Mouse (Mus musculus) bone marrow, adult 2 months (tissue): ENCODE data around the gene Col5a3. TPM values are rescaled to one million over a fixed set of nuclear protein-coding genes. Genes with fewer than 3 reads are reported as not detected.

Experiments used
- H3K27ac ChIP-seq: fragments of 200-500 bp; 2 replicates; pipeline ENCODE4 v1.5.1; 2012; ENCODE audit warnings: low read depth, mild to moderate bottlenecking, control low read depth, inconsistent platforms, low read length; ENCODE audit not compliant: control insufficient read depth, poor library complexity, insufficient read depth
- H3K4me1 ChIP-seq: fragments of 200-500 bp; 2 replicates; pipeline ENCODE4 v1.6.1; 2011; ENCODE audit warnings: low read length; ENCODE audit not compliant: control insufficient read depth, insufficient read depth
- H3K4me3 ChIP-seq: fragments of 200-500 bp; replicated peaks from 2 replicates; pipeline ENCODE3; 2011; ENCODE audit warnings: mild to moderate bottlenecking, low read depth, low read length, control low read depth; ENCODE audit not compliant: control insufficient read depth
- CTCF ChIP-seq: fragments of 200-500 bp; IDR thresholded peaks from 2 replicates; pipeline ENCODE4 v1.5.1; 2011; ENCODE audit warnings: low read length, control low read depth; ENCODE audit not compliant: control insufficient read depth, insufficient read depth
- POLR2A ChIP-seq: fragments of 200-500 bp; IDR thresholded peaks from 2 replicates; pipeline ENCODE4 v1.6.1; 2011; ENCODE audit warnings: low read depth, mild to moderate bottlenecking, control low read depth, low read length, borderline replicate concordance; ENCODE audit not compliant: control insufficient read depth
- WGBS: fragments of 180-500 bp; shearing (Covaris S2); methylation state at CpG from one replicate; pipeline ENCODE4 v1.1.7; 2018; 5-methylcytosine and 5-hydroxymethylcytosine counted together
- polyA plus RNA-seq: library from polyadenylated mRNA; stranded (reverse); fragments of >200 nt; gene quantifications from 2 replicates; pipeline ENCODE4 v1.2.4, GENCODE M21; 2011; ENCODE audit warnings: low replicate concordance; ENCODE audit not compliant: missing spikeins, insufficient read depth, insufficient read length

Col5a3 gene
- polyA plus RNA-seq, 1 experiment, result 15.3 TPM

DNA sequence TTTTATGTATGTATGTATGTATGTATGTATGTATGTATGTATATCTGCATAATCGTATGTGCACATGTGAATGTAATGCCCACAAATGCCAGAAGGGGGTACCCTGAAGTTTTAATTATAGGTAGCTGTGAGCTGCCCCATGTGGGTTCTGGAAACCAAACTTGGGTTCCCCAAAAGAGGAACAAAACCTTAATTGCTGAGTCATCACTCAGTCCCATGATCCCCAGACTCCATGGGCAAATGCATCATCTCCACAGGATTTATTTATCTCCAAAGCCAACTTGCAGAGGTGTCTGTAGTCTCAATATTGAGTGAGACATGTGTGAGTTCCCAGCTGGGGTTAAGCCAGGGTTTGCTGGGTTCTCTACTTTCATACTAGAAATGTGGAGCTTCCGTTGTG lies 77.6 kb downstream of the Col5a3 start:
- Histone ChIP-seq H3K4me3 (no peak overlapping the region), H3K4me1 (no peaks in the 10 kb centered on the region), H3K27ac (no peak overlapping the region)
- TF ChIP-seq CTCF, result no peak
- no peak for TF ChIP-seq POLR2A
- 87% methylated on average over 2 of the region's 2 CpGs for WGBS

DNA sequence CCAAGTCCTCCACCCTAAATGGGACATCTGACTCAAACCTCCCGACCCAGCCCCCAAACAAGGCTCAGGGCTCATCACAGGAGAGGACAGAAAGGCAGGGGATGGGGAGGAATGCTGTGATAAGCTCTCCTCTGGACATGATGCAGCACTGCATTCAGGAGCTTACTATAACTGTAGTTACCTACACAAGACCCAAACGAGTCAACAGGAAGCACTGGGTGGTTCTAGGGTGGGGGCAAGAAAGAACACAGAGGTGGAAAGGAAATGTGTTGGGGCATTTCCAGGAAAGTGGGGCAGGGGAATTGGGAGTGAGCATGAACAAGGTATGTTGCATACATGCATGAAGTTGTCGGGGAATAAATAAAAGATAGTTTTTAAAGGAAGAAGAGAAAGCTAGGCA lies 80.2 kb downstream of the Col5a3 start:
- no peak overlapping the region for H3K4me3 ChIP-seq
- 51% methylated on average over 3 of the region's 3 CpGs for WGBS
- TF ChIP-seq CTCF (no peak), POLR2A (no peak)

DNA sequence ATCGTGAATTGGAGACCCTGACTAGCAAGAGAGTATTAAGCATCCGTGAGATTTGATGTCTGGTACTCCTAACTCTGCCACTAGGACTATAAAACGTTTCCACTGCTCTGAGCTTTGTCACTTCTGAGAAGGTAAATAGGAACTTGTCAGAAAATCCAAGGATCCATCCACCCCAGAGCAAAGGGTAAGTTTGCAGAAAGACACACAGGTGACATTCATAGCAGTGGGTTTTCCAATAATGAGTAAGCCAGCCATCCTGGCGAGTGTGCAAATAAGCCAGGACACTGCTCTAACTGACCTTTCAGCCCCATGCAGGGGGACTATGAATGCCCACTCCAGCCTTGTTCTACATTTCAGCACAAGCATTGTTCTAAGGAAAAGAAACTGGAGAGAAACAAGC lies 83.1 kb downstream of the Col5a3 start:
- Histone ChIP-seq H3K4me1 (no peaks in the 10 kb centered on the region), H3K27ac (no peak overlapping the region), H3K4me3 (no peak overlapping the region)
- TF ChIP-seq CTCF (no peak), POLR2A (no peak)
- 58% methylated on average over 4 of the region's 4 CpGs for WGBS

More for the DNA sequence above, 80.2 kb downstream of the Col5a3 start:
- H3K4me1 ChIP-seq, result no peaks in the 10 kb centered on the region
- H3K27ac ChIP-seq, result no peak overlapping the region

DNA sequence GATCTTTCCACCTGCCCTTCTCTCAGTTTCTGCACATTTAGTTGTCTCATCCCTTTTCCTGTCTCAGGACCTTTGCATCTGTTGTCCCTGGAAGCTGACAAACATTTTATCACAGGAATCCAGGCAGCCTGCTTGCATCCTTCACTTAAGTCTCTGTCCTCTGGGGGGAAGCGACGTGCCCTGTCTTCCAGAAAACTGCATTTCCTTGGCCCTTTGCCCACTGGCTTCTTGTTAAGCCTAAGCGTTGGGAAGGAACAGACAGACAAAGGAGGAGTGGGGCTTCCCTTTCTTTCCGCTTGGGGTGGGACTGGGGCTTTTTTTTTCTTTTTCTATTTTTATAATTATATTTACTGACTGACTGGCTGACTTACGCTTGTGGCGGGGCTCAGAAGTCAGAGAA lies 85.4 kb downstream of the Col5a3 start:
- 35% methylated on average over 6 of the region's 6 CpGs for WGBS
- TF ChIP-seq POLR2A (no peak), CTCF (no peak)
- Histone ChIP-seq H3K4me1 (no peaks in the 10 kb centered on the region), H3K4me3 (no peak overlapping the region), H3K27ac (no peak overlapping the region)

DNA sequence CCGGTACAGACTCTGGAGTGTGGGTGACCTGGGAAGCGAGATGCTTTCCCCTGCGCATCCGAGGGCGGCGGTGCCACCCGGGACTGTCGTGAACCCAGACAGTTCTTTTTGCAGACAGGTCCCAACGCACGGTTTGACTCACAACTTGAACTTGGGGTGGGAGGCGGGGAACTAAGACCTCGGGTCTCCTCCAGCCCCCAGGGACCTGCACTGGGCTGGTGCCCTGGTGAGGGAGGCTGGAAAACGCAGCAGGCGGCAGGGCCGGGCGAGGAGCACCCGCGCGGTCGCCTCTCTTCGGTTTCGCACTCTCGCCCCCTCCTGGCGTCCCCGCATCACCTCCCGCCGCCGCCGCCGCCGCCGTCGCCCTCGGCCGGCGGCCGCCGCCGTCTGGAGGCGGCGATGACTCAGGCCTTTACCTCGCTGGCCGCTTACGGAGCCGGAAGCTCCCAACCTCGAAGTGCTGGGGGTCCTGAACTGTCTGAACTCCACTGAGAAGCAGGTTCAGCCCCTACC lies 87.2 kb downstream of the Col5a3 start:
- TF ChIP-seq POLR2A (no peak), CTCF (no peak)
- Histone ChIP-seq H3K4me3 (no peak overlapping the region), H3K27ac (no peak overlapping the region), H3K4me1 (no peaks in the 10 kb centered on the region)
- under 1% methylated on average over 37 of the region's 46 CpGs for whole genome bisulfite sequencing

DNA sequence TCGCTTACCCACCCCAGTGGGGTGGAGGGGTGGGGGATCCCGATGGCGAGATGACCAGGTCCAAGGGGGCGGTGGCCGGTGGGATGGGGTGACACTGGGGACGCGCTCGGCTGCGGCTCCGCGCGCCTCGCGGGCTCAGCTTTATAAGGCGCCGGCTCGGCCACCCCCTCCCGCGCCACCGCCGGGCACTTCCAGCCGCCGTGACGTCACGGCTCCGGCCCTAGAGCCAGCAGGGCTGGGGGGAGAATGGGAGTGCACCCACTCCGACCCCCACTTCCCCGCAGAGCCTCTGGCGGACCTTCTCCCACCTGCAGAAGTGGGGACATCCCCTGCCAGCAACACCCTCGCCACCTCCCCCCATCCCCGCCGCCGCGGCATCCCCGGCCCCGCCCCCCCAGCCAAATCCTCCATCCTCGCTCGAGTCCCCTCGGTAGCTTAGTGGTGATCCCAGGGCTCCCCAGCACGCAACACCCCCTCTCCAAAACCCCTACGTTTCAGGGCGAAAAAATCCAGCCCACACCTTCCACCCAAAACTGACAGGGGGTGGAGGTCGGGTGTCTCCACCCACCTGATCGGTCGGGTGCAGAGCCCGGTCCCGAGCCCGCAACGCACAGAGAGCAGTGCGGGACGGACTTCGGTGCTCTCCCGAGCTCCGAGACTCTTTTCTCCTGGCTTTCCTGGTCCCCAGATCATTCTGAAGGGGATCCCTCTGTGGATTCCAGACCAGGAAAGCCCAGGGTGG lies 87.8 kb downstream of the Col5a3 start:
- TF ChIP-seq POLR2A (no peak; the same call in 1 of the 2 replicates), CTCF (no peak)
- WGBS, result 1% methylated on average over 53 of the region's 54 CpGs
- H3K4me1 ChIP-seq, result no peaks in the 10 kb centered on the region
- no peak overlapping the region for H3K27ac ChIP-seq
- H3K4me3 ChIP-seq, result no peak overlapping the region

DNA sequence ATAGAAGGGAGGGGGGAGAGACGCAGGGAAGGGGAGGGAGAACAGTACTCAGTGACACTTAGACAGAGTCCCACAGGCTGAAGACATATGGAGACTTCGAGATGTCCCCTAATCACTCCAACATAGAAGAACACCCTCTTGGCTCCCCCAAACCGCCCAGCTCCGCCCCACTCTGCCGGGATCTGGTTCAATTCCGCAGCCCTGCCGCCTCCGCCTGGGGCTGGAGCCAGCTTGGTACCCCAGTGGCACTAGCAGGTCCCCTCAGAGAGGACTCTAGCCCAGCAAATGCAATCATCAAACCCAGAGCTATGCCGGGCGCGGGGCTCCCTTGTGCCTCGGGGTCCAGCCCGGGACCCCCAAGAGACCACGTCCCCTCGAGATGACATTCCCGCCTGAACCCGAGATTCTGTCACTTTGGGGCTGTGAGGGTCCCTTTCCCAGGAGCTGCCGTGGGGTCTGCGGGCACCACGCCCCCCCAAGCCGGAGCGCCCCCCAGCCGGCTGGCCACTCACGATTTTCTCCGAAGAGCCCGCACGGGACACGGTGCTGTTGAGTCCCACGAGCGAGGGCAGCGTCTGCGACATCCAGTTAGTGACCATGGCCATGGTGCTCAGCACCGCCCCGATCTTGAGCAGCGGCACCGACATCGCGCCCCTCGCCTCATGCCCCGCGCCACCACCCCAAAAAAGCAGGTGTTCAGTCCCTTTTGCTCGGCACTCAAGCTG lies 88.6 kb downstream of the Col5a3 start:
- WGBS, result 4% methylated on average over 42 of the region's 42 CpGs
- Histone ChIP-seq H3K27ac (no peak overlapping the region), H3K4me3 (no peak overlapping the region), H3K4me1 (no peaks in the 10 kb centered on the region)
- TF ChIP-seq POLR2A (no peak; the same call in 1 of the 2 replicates), CTCF (no peak)

DNA sequence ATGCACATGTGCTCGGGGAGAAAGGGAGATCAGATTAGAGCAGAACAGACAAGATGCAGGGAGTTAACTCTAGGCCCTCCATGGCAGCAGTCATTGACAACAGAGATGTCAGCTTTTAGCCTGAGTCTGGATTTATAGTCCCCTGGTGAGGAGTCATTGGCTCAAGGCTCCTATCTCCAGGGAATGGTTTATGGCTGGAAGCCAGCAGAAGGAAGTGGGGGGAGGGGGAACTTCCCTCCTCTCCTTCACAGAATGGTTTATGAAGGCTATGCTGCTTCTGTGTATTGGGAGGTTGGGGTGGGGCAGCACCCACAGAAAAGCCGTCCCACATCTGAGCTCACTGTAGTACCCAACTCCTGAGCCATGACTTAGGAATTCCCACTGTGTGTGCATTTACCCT lies 93.3 kb downstream of the Col5a3 start:
- 21% methylated on average over 2 of the region's 2 CpGs for WGBS
- H3K4me3 ChIP-seq, result no peak overlapping the region
- TF ChIP-seq POLR2A (no peak), CTCF (no peak)
- H3K27ac ChIP-seq, result no peak overlapping the region
- no peaks in the 10 kb centered on the region for H3K4me1 ChIP-seq

Other genes with a start within 250 kb of the Col5a3 start
- 5.5 and 5.9 TPM in 2 replicates for gene Zfp846, start 233.8 kb downstream of the Col5a3 start, polyA plus RNA-seq
- gene Ubl5, start 172.2 kb downstream of the Col5a3 start, polyA plus RNA-seq, result 137 and 207 TPM in 2 replicates
- gene Fbxl12, start 170.3 kb downstream of the Col5a3 start, polyA plus RNA-seq, result 10.7 and 28.8 TPM in 2 replicates
- gene Pin1, start 163.0 kb downstream of the Col5a3 start, polyA plus RNA-seq, result 4.3 and 8.3 TPM in 2 replicates
- gene Olfm2, start 68.7 kb downstream of the Col5a3 start, polyA plus RNA-seq, result 1.1 TPM in 1 of 2 replicates, not detected in the other
- gene Rdh8, start 3.4 kb upstream of the Col5a3 start, polyA plus RNA-seq, result not detected in 2 replicates
- gene A230050P20Rik, start 53.6 kb upstream of the Col5a3 start, polyA plus RNA-seq, result 13.1 and 28.5 TPM in 2 replicates
- 1.6 TPM in 1 of 2 replicates, not detected in the other for gene Angptl6, start 64.7 kb upstream of the Col5a3 start, polyA plus RNA-seq
- gene Ppan, start 73.1 kb upstream of the Col5a3 start, polyA plus RNA-seq, result 41.9 and 69.7 TPM in 2 replicates
- gene Eif3g, start 83.6 kb upstream of the Col5a3 start, polyA plus RNA-seq, result 62.7 and 99.1 TPM in 2 replicates
- gene Dnmt1, start 144.8 kb upstream of the Col5a3 start, polyA plus RNA-seq, result 83.7 and 98.4 TPM in 2 replicates
- 0.84 and 2.2 TPM in 2 replicates for gene S1pr2, start 161.7 kb upstream of the Col5a3 start, polyA plus RNA-seq
- gene Mrpl4, start 187.7 kb upstream of the Col5a3 start, polyA plus RNA-seq, result 13.8 and 27.4 TPM in 2 replicates
- gene Icam1, start 200.9 kb upstream of the Col5a3 start, polyA plus RNA-seq, result 4.4 and 15.3 TPM in 2 replicates
- gene Icam4, start 214.3 kb upstream of the Col5a3 start, polyA plus RNA-seq, result 31.6 and 34.0 TPM in 2 replicates
- 1.5 and 1.7 TPM in 2 replicates for gene Icam5, start 217.0 kb upstream of the Col5a3 start, polyA plus RNA-seq